Mouse (Mus musculus): ENCODE measurements at regions not wholly inside any gene's neighbourhood (a gene's known extent, or its start where the extent isn't known, plus 50 kb on each side); places are given as distances from the start of the nearest gene placed in this dataset.

GRCm38 (mm10) chrX:37753474-37753873 is 51.2 kb upstream of the Rhox5 start:
- DNase-seq = peak in 1 of 2 experiments; percentile 3

- DNase-seq = no peak
Observed at GRCm38 (mm10) chrX:37754385-37754784, 50.3 kb upstream of the Rhox5 start.
